19 mouse cellular contexts compared by ENCODE assay signal in the genomic region with DNA sequence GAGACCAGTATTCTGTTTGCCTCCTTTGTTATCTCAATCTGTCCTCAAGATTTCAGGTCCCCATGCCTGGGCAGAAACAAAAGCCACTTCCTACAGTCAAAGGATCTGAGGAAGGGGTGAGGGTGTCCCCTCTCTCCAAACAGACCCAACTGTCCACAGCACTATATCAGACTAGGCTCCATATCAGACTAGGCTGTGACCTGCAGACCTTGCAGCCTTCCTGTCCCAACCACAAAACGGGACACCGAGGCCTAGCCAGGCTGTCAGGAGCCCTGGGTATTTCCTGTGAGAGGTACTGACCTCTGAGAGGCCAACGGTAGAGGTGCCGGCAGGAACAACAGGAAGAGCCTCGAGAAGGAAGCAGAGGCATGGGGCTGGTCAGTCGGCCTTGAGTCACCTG. TPM values are rescaled to one million over a fixed set of nuclear protein-coding genes. Genes with fewer than 3 reads are reported as not detected.
DNase-seq lines count a peak whose midpoint lies in the region; ATAC-seq lines count a peak whose summit lies in the region.
"Had no signal": no experiment of that assay in that cellular context is flagged by ENCODE, and none has a peak within 500 bp of the region (broad histone marks: within the 10 kb centered on the region; RNA-seq: fewer than 3 reads in every experiment).

No protein-coding gene starts in this region.

- H3K36me3 ChIP-seq in forebrain, embryonic 12.5 days (replicated peaks): no peaks in the 10 kb centered on the region
- no peaks in the 10 kb centered on the region for H3K36me3 ChIP-seq in forebrain, embryonic 16.5 days (ENCODE audit: control insufficient read depth, insufficient read depth)
- no peaks in the 10 kb centered on the region for H3K36me3 ChIP-seq in hindbrain, embryonic 13.5 days
- no peaks in the 10 kb centered on the region for H3K36me3 ChIP-seq in hindbrain, embryonic 16.5 days (ENCODE audit: control insufficient read depth, insufficient read depth, low read length)
- H3K36me3 ChIP-seq in megakaryocyte, embryonic 14.5 days (replicated peaks; ENCODE audit: low read length): peaks cover 26% of the 10 kb centered on the region

- no peaks in the 10 kb centered on the region for H3K9me3 ChIP-seq in forebrain, embryonic 12.5 days
- no peaks in the 10 kb centered on the region for H3K9me3 ChIP-seq in forebrain, embryonic 16.5 days (ENCODE audit: control insufficient read depth, low read length)
- H3K9me3 ChIP-seq in hindbrain, embryonic 13.5 days: no peaks in the 10 kb centered on the region
- no peaks in the 10 kb centered on the region for H3K9me3 ChIP-seq in hindbrain, embryonic 16.5 days (ENCODE audit: control insufficient read depth, low read length)
- H3K9me3 ChIP-seq in megakaryocyte, embryonic 14.5 days: no peaks in the 10 kb centered on the region

- no peak for ATAC-seq in forebrain, embryonic 12.5 days (ENCODE audit: low FRiP score)
- ATAC-seq in forebrain, embryonic 16.5 days: no peak
- no peak for ATAC-seq in hindbrain, embryonic 13.5 days (ENCODE audit: low FRiP score)
- ATAC-seq in hindbrain, embryonic 16.5 days: no peak
- peak; percentile 52 for ATAC-seq in granulocyte monocyte progenitor cell, adult 5-6 weeks (replicated peaks; ENCODE audit: poor library complexity, severe bottlenecking)
- ATAC-seq: Patski had no signal

- 81% methylated on average over 6 of the region's 6 CpGs for WGBS in forebrain, embryonic 12.5 days
- WGBS in forebrain, embryonic 16.5 days: 77% methylated on average over 6 of the region's 6 CpGs
- 71% methylated on average over 6 of the region's 6 CpGs for WGBS in hindbrain, embryonic 13.5 days
- 75% methylated on average over 6 of the region's 6 CpGs for WGBS in hindbrain, embryonic 16.5 days

- 0 out of 2 replicates have a peak overlapping the region, but pooled peaks have one; percentile 2 for H3K27ac ChIP-seq in forebrain, embryonic 12.5 days
- no peak overlapping the region for H3K27ac ChIP-seq in forebrain, embryonic 16.5 days (ENCODE audit: low read length)
- H3K27ac ChIP-seq in hindbrain, embryonic 13.5 days: peak overlapping the region; percentile 46; the same call in 1 of the 2 replicates
- no peak overlapping the region for H3K27ac ChIP-seq in hindbrain, embryonic 16.5 days (ENCODE audit: low read depth, low read length)
- H3K27ac ChIP-seq: heart, adult 2 months had no signal

- peaks cover 36% of the 10 kb centered on the region for H3K27me3 ChIP-seq in forebrain, embryonic 12.5 days
- no peaks in the 10 kb centered on the region for H3K27me3 ChIP-seq in forebrain, embryonic 16.5 days (replicated peaks; ENCODE audit: control insufficient read depth, insufficient read depth, low read length)
- H3K27me3 ChIP-seq in hindbrain, embryonic 13.5 days: 0 out of 2 replicates have a peak, but pooled peaks cover 6% of the 10 kb centered on the region
- H3K27me3 ChIP-seq in hindbrain, embryonic 16.5 days (replicated peaks; ENCODE audit: control insufficient read depth, insufficient read depth, low read length): no peaks in the 10 kb centered on the region
- peaks cover 2% of the 10 kb centered on the region for H3K27me3 ChIP-seq in megakaryocyte, embryonic 14.5 days (replicated peaks)
- H3K27me3 ChIP-seq: Patski had no signal

- H3K4me3 ChIP-seq in forebrain, embryonic 12.5 days (replicated peaks): no peak overlapping the region
- H3K4me3 ChIP-seq in forebrain, embryonic 16.5 days (replicated peaks; ENCODE audit: low read length): no peak overlapping the region
- no peak overlapping the region for H3K4me3 ChIP-seq in hindbrain, embryonic 13.5 days
- no peak overlapping the region for H3K4me3 ChIP-seq in hindbrain, embryonic 16.5 days (ENCODE audit: low read length)
- peak overlapping the region; percentile 6 for H3K4me3 ChIP-seq in megakaryocyte, embryonic 14.5 days (replicated peaks)
- H3K4me3 ChIP-seq: heart, adult 2 months had no signal

- H3K4me1 ChIP-seq in forebrain, embryonic 12.5 days: peaks cover 19% of the 10 kb centered on the region
- peaks cover 27% of the 10 kb centered on the region for H3K4me1 ChIP-seq in forebrain, embryonic 16.5 days (replicated peaks; ENCODE audit: control insufficient read depth, insufficient read depth, low read length)
- H3K4me1 ChIP-seq in hindbrain, embryonic 13.5 days (replicated peaks): peaks cover 62% of the 10 kb centered on the region
- peaks cover 34% of the 10 kb centered on the region for H3K4me1 ChIP-seq in hindbrain, embryonic 16.5 days (ENCODE audit: control insufficient read depth, insufficient read depth, low read depth, low read length)
- H3K4me1 ChIP-seq in megakaryocyte, embryonic 14.5 days: peaks cover 99% of the 10 kb centered on the region

- no peak for DNase-seq in ovary, postnatal 36 days (ENCODE audit: low spot score)
- no peak for DNase-seq in right cerebral cortex, postnatal 10 days (ENCODE audit: low spot score in 2 of 2)
- DNase-seq: adrenal gland, postnatal 36 days; heart, adult 2 months; heart, postnatal 36 days; kidney, adult 2 months; kidney, postnatal 4 days; thymus, postnatal 14 days had no signal

- H3K9ac ChIP-seq in forebrain, embryonic 12.5 days: no peak overlapping the region
- H3K9ac ChIP-seq in forebrain, embryonic 16.5 days (replicated peaks; ENCODE audit: low read depth, low read length): no peak overlapping the region
- H3K9ac ChIP-seq in hindbrain, embryonic 13.5 days: no peak overlapping the region
- H3K9ac ChIP-seq in hindbrain, embryonic 16.5 days (ENCODE audit: low read depth, low read length): no peak overlapping the region

- H3K4me2 ChIP-seq in forebrain, embryonic 12.5 days: no peak overlapping the region
- H3K4me2 ChIP-seq in forebrain, embryonic 16.5 days (ENCODE audit: low read length): no peak overlapping the region
- no peak overlapping the region for H3K4me2 ChIP-seq in hindbrain, embryonic 13.5 days
- no peak overlapping the region for H3K4me2 ChIP-seq in hindbrain, embryonic 16.5 days (ENCODE audit: low read length)

RNA-seq across cellular contexts. Expression of a gene that starts 5.2 kb away (rescaled TPM):
- polyA plus RNA-seq in forebrain, embryonic 12.5 days (2016; fragmentation: Nextera tagmentation; extraction: Ambion mirVana): 4.9 and 5.4 TPM in 2 replicates
- polyA plus RNA-seq in forebrain, embryonic 16.5 days (2015; fragmentation: Nextera tagmentation; extraction: Ambion mirVana): 6.6 and 9.3 TPM in 2 replicates
- polyA plus RNA-seq in hindbrain, embryonic 13.5 days (2015; fragmentation: Nextera tagmentation; extraction: Ambion mirVana): 8.4 and 9.7 TPM in 2 replicates
- polyA plus RNA-seq in hindbrain, embryonic 16.5 days (2015; fragmentation: Nextera tagmentation; extraction: Ambion mirVana): 6.0 and 8.2 TPM in 2 replicates
- total RNA-seq in granulocyte monocyte progenitor cell, adult 5-6 weeks (2014; fragmentation: Nextera tagmentation): 27.1 and 41.2 TPM in 2 replicates
- 5.6 TPM in 2 replicates for total RNA-seq in granulocyte monocyte progenitor cell, adult 5-6 weeks (2017)
- polyA plus RNA-seq in megakaryocyte, embryonic 14.5 days (2012; ENCODE audit: insufficient read depth, low replicate concordance): 63.1 and 65.1 TPM in 2 replicates

RNA-seq across cellular contexts. Expression of a gene that starts 43.4 kb away (rescaled TPM):
- polyA plus RNA-seq in forebrain, embryonic 12.5 days (2016; fragmentation: Nextera tagmentation; extraction: Ambion mirVana): 158 and 160 TPM in 2 replicates
- polyA plus RNA-seq in forebrain, embryonic 16.5 days (2015; fragmentation: Nextera tagmentation; extraction: Ambion mirVana): 94.8 and 98.2 TPM in 2 replicates
- 74.5 and 79.9 TPM in 2 replicates for polyA plus RNA-seq in hindbrain, embryonic 13.5 days (2015; fragmentation: Nextera tagmentation; extraction: Ambion mirVana)
- 54.2 and 63.0 TPM in 2 replicates for polyA plus RNA-seq in hindbrain, embryonic 16.5 days (2015; fragmentation: Nextera tagmentation; extraction: Ambion mirVana)
- total RNA-seq in granulocyte monocyte progenitor cell, adult 5-6 weeks (2014; fragmentation: Nextera tagmentation): 172 and 173 TPM in 2 replicates
- total RNA-seq in granulocyte monocyte progenitor cell, adult 5-6 weeks (2017): 132 and 239 TPM in 2 replicates
- 59.8 and 71.3 TPM in 2 replicates for polyA plus RNA-seq in megakaryocyte, embryonic 14.5 days (2012; ENCODE audit: insufficient read depth, low replicate concordance)

RNA-seq across cellular contexts. Expression of a gene that starts 49.2 kb away (rescaled TPM):
- polyA plus RNA-seq in forebrain, embryonic 12.5 days (2016; fragmentation: Nextera tagmentation; extraction: Ambion mirVana): not detected in 2 replicates
- not detected in 2 replicates for polyA plus RNA-seq in forebrain, embryonic 16.5 days (2015; fragmentation: Nextera tagmentation; extraction: Ambion mirVana)
- polyA plus RNA-seq in hindbrain, embryonic 13.5 days (2015; fragmentation: Nextera tagmentation; extraction: Ambion mirVana): not detected in 2 replicates
- polyA plus RNA-seq in hindbrain, embryonic 16.5 days (2015; fragmentation: Nextera tagmentation; extraction: Ambion mirVana): not detected in 2 replicates
- total RNA-seq in granulocyte monocyte progenitor cell, adult 5-6 weeks (2014; fragmentation: Nextera tagmentation): not detected in 2 replicates
- total RNA-seq in granulocyte monocyte progenitor cell, adult 5-6 weeks (2017): not detected in 2 replicates
- polyA plus RNA-seq in megakaryocyte, embryonic 14.5 days (2012; ENCODE audit: insufficient read depth, low replicate concordance): not detected in 2 replicates
- total RNA-seq: heart, adult 2 months; heart, postnatal 36 days; layer of hippocampus, postnatal 36 days; left cerebral cortex, postnatal 4 days had no signal
- polyA plus RNA-seq: midbrain, postnatal 0 days; neural tube, embryonic 11.5 days had no signal

Comparison
In these comparisons a context has a peak if more than half of its experiments do, and no peak if none do; other contexts are left out.
1. H3K27ac ChIP-seq: peak in forebrain, embryonic 12.5 days (single experiment) and hindbrain, embryonic 13.5 days (single experiment); none in forebrain, embryonic 16.5 days (single experiment) and hindbrain, embryonic 16.5 days (single experiment).